Comparison of ENCODE assay signal across 13 mouse cellular contexts in genomic region chr6:148972059-148972848, GRCm38 (mm10). TPM values are rescaled to one million over a fixed set of nuclear protein-coding genes. Genes with fewer than 3 reads are reported as not detected.
DNase-seq lines count a peak whose midpoint lies in the region; ATAC-seq lines count a peak whose summit lies in the region.
"Had no signal": no experiment of that assay in that cellular context is flagged by ENCODE, and none has a peak within 500 bp of the region (broad histone marks: within the 10 kb centered on the region; RNA-seq: fewer than 3 reads in every experiment).

No protein-coding gene starts in this region.

- H3K27ac ChIP-seq in heart, embryonic 10.5 days, result peak overlapping the region; percentile 67
- peak overlapping the region; percentile 73 for H3K27ac ChIP-seq in kidney, embryonic 16.5 days (ENCODE audit: low read length)
- peak overlapping the region; percentile 29; the same call in 1 of the 2 replicates for H3K27ac ChIP-seq in limb, embryonic 12.5 days
- H3K27ac ChIP-seq: hindbrain, embryonic 14.5 days had no signal

- H3K9me3 ChIP-seq in heart, embryonic 10.5 days, result no peaks in the 10 kb centered on the region
- no peaks in the 10 kb centered on the region for H3K9me3 ChIP-seq in kidney, embryonic 16.5 days (ENCODE audit: low read length)
- no peaks in the 10 kb centered on the region for H3K9me3 ChIP-seq in limb, embryonic 12.5 days

- H3K9ac ChIP-seq in kidney, embryonic 16.5 days (replicated peaks; ENCODE audit: low read length), result peak overlapping the region; percentile 28; the same call in 1 of the 2 replicates
- no peak overlapping the region for H3K9ac ChIP-seq in limb, embryonic 12.5 days (replicated peaks)
- H3K9ac ChIP-seq: hindbrain, embryonic 14.5 days had no signal

- peak overlapping the region; percentile 24; the same call in 1 of the 2 replicates for H3K4me3 ChIP-seq in heart, embryonic 10.5 days
- no peak overlapping the region for H3K4me3 ChIP-seq in kidney, embryonic 16.5 days (ENCODE audit: low read length)
- no peak overlapping the region for H3K4me3 ChIP-seq in limb, embryonic 12.5 days (replicated peaks)

- H3K27me3 ChIP-seq in heart, embryonic 10.5 days (ENCODE audit: insufficient read depth, poor library complexity, severe bottlenecking), result no peaks in the 10 kb centered on the region
- H3K27me3 ChIP-seq in kidney, embryonic 16.5 days (ENCODE audit: insufficient read depth, low read length), result no peaks in the 10 kb centered on the region
- H3K27me3 ChIP-seq in limb, embryonic 12.5 days, result no peaks in the 10 kb centered on the region

- H3K36me3 ChIP-seq in heart, embryonic 10.5 days, result no peaks in the 10 kb centered on the region
- H3K36me3 ChIP-seq in kidney, embryonic 16.5 days (ENCODE audit: insufficient read depth, low read length), result no peaks in the 10 kb centered on the region
- no peaks in the 10 kb centered on the region for H3K36me3 ChIP-seq in limb, embryonic 12.5 days

- peaks cover 20% of the 10 kb centered on the region for H3K4me1 ChIP-seq in heart, embryonic 10.5 days
- peaks cover 12% of the 10 kb centered on the region for H3K4me1 ChIP-seq in kidney, embryonic 16.5 days (ENCODE audit: insufficient read depth, low read length)
- H3K4me1 ChIP-seq in limb, embryonic 12.5 days (replicated peaks), result peaks cover 14% of the 10 kb centered on the region

- WGBS in heart, embryonic 10.5 days, result 16% methylated on average over 9 of the region's 9 CpGs
- 22% methylated on average over 9 of the region's 9 CpGs for WGBS in kidney, embryonic 16.5 days
- 24% methylated on average over 9 of the region's 9 CpGs for WGBS in limb, embryonic 12.5 days

- no peak for DNase-seq in heart, embryonic 10.5 days (ENCODE audit: low spot score)
- DNase-seq in heart, adult 8-10 months (ENCODE audit: low spot score), result no peak
- DNase-seq in kidney, adult 9 months, result no peak
- peak; percentile 15 for DNase-seq in embryo, embryonic 9.5 days (ENCODE audit: extremely low spot score)
- DNase-seq in spleen, adult 18-20 months, result no peak
- no peak for DNase-seq in cerebellum, adult 11-12 months
- DNase-seq: adrenal gland, adult 2 months; gastrocnemius, postnatal 10 days; thymus, postnatal 25 days had no signal

- ATAC-seq in kidney, embryonic 16.5 days (ENCODE audit: low FRiP score, low TSS enrichment), result peak; percentile 79
- peak; percentile 26; the same call in 1 of the 2 replicates for ATAC-seq in limb, embryonic 12.5 days (ENCODE audit: insufficient number of reproducible peaks, insufficient read depth, low FRiP score, low TSS enrichment, low read depth)
- ATAC-seq: forebrain, embryonic 16.5 days had no signal

- peak overlapping the region; percentile 29 for H3K4me2 ChIP-seq in kidney, embryonic 16.5 days (replicated peaks; ENCODE audit: low read depth, low read length)
- H3K4me2 ChIP-seq in limb, embryonic 12.5 days, result peak overlapping the region; percentile 29; the same call in 1 of the 2 replicates
- H3K4me2 ChIP-seq: hindbrain, embryonic 14.5 days had no signal

RNA-seq across cellular contexts. Expression of gene Sinhcaf, which starts 26.0 kb away (rescaled TPM):
- polyA plus RNA-seq in heart, embryonic 10.5 days (2016; fragmentation: Nextera tagmentation; extraction: Ambion mirVana), result 131 and 171 TPM in 2 replicates
- 1 to 10 TPM; 2.7 to 4.9 (median 4.2) TPM for total RNA-seq in heart, adult 8-10 months (2022)
- 142 and 145 TPM in 2 replicates for polyA plus RNA-seq in kidney, embryonic 16.5 days (2015; fragmentation: Nextera tagmentation; extraction: Ambion mirVana)
- 152 and 167 TPM in 2 replicates for polyA plus RNA-seq in limb, embryonic 12.5 days (2016; fragmentation: Nextera tagmentation; extraction: Ambion mirVana)
